Comparison of ENCODE assay signal across 8 mouse cellular contexts in genomic region chr7:140060936-140061831, GRCm38 (mm10). TPM values are rescaled to one million over a fixed set of nuclear protein-coding genes. Genes with fewer than 3 reads are reported as not detected.
DNase-seq lines count a peak whose midpoint lies in the region; ATAC-seq lines count a peak whose summit lies in the region.
"Had no signal": no experiment of that assay in that cellular context is flagged by ENCODE, and none has a peak within 500 bp of the region (broad histone marks: within the 10 kb centered on the region; RNA-seq: fewer than 3 reads in every experiment).

No protein-coding gene starts in this region.

- peaks cover 49% of the 10 kb centered on the region for H3K27me3 ChIP-seq in forebrain, embryonic 11.5 days (ENCODE audit: control insufficient read depth, insufficient read depth, low read length)
- H3K27me3 ChIP-seq in midbrain, embryonic 12.5 days, result peaks cover 95% of the 10 kb centered on the region

- peak overlapping the region; percentile 61 for H3K4me2 ChIP-seq in forebrain, embryonic 11.5 days (ENCODE audit: low read depth, low read length, severe bottlenecking)
- peak overlapping the region; percentile 57 for H3K4me2 ChIP-seq in midbrain, embryonic 12.5 days (replicated peaks)

- ATAC-seq in forebrain, embryonic 11.5 days (replicated peaks; ENCODE audit: low FRiP score), result peak; percentile 65
- ATAC-seq in midbrain, embryonic 12.5 days (ENCODE audit: low FRiP score, low read depth), result peak; percentile 64

- peak overlapping the region; percentile 76 for H3K27ac ChIP-seq in forebrain, embryonic 11.5 days (ENCODE audit: low read depth, low read length)
- peak overlapping the region; percentile 60 for H3K27ac ChIP-seq in midbrain, embryonic 12.5 days (replicated peaks)

- DNase-seq in urinary bladder, adult 18-20 months (ENCODE audit: low spot score in 2 of 2), result peak; percentile 57 to 63
- no peak for DNase-seq in urinary bladder, postnatal 10 days (ENCODE audit: low spot score)
- peak; percentile 93 for DNase-seq in forebrain, embryonic 11.5 days (ENCODE audit: low spot score)
- DNase-seq in kidney, postnatal 4 days, result peak; percentile 52 to 70
- DNase-seq in layer of hippocampus, adult 18-20 months (ENCODE audit: low spot score in 2 of 2), result no peak
- no peak for DNase-seq in right cerebral cortex, adult 18-20 months

- H3K9me3 ChIP-seq in forebrain, embryonic 11.5 days (ENCODE audit: control insufficient read depth, low read length), result no peaks in the 10 kb centered on the region
- no peaks in the 10 kb centered on the region for H3K9me3 ChIP-seq in midbrain, embryonic 12.5 days

- WGBS in forebrain, embryonic 11.5 days, result under 1% methylated on average over 46 of the region's 47 CpGs
- under 1% methylated on average over 45 of the region's 47 CpGs for WGBS in midbrain, embryonic 12.5 days

- peak overlapping the region; percentile 25 for H3K4me3 ChIP-seq in forebrain, embryonic 11.5 days (ENCODE audit: low read depth, low read length)
- H3K4me3 ChIP-seq in midbrain, embryonic 12.5 days, result peak overlapping the region; percentile 29

- H3K36me3 ChIP-seq in forebrain, embryonic 11.5 days (ENCODE audit: control insufficient read depth, insufficient read depth, low read length), result no peaks in the 10 kb centered on the region
- H3K36me3 ChIP-seq in midbrain, embryonic 12.5 days, result no peaks in the 10 kb centered on the region

- H3K9ac ChIP-seq in forebrain, embryonic 11.5 days (ENCODE audit: low read length), result peak overlapping the region; percentile 51; the same call in 1 of the 2 replicates
- peak overlapping the region; percentile 26; the same call in 1 of the 2 replicates for H3K9ac ChIP-seq in midbrain, embryonic 12.5 days (replicated peaks)

- H3K4me1 ChIP-seq in forebrain, embryonic 11.5 days (replicated peaks; ENCODE audit: control insufficient read depth, insufficient read depth, low read length), result peaks cover 23% of the 10 kb centered on the region
- H3K4me1 ChIP-seq in midbrain, embryonic 12.5 days, result peaks cover 60% of the 10 kb centered on the region

RNA-seq across cellular contexts. Expression of gene Msx3, which starts 12.3 kb away (rescaled TPM):
- 2.4 and 2.6 TPM in 2 replicates for polyA plus RNA-seq in forebrain, embryonic 11.5 days (2014; fragmentation: Nextera tagmentation; extraction: Ambion mirVana)
- 2.5 and 6.9 TPM in 2 replicates for polyA plus RNA-seq in midbrain, embryonic 12.5 days (2016; fragmentation: Nextera tagmentation; extraction: Ambion mirVana)
- total RNA-seq in layer of hippocampus, adult 18-20 months (2021), result under 1 TPM in 1 of 2 experiments, not detected in 1; 0.15 TPM
- total RNA-seq: neutrophil, adult 5-6 weeks had no signal

RNA-seq across cellular contexts. Expression of gene Caly, which starts 21.2 kb away (rescaled TPM):
- 7.2 and 7.9 TPM in 2 replicates for polyA plus RNA-seq in forebrain, embryonic 11.5 days (2014; fragmentation: Nextera tagmentation; extraction: Ambion mirVana)
- polyA plus RNA-seq in midbrain, embryonic 12.5 days (2016; fragmentation: Nextera tagmentation; extraction: Ambion mirVana), result 21.4 and 22.3 TPM in 2 replicates
- 100 to 1,000 TPM; 269 to 293 TPM for total RNA-seq in layer of hippocampus, adult 18-20 months (2021)
- total RNA-seq: neutrophil, adult 5-6 weeks had no signal

RNA-seq across cellular contexts. Expression of gene Tubgcp2, which starts 24.7 kb away (rescaled TPM):
- 75.6 and 78.0 TPM in 2 replicates for polyA plus RNA-seq in forebrain, embryonic 11.5 days (2014; fragmentation: Nextera tagmentation; extraction: Ambion mirVana)
- polyA plus RNA-seq in midbrain, embryonic 12.5 days (2016; fragmentation: Nextera tagmentation; extraction: Ambion mirVana), result 70.6 and 72.7 TPM in 2 replicates
- total RNA-seq in layer of hippocampus, adult 18-20 months (2021), result 10 to 100 TPM; 34.1 to 35.4 TPM

RNA-seq across cellular contexts. Expression of gene Zfp511, which starts 25.0 kb away (rescaled TPM):
- 42.6 and 48.2 TPM in 2 replicates for polyA plus RNA-seq in forebrain, embryonic 11.5 days (2014; fragmentation: Nextera tagmentation; extraction: Ambion mirVana)
- polyA plus RNA-seq in midbrain, embryonic 12.5 days (2016; fragmentation: Nextera tagmentation; extraction: Ambion mirVana), result 41.9 and 45.2 TPM in 2 replicates
- total RNA-seq in layer of hippocampus, adult 18-20 months (2021), result 10 to 100 TPM; 23.8 to 24.2 TPM

RNA-seq across cellular contexts. Expression of gene Prap1, which starts 32.0 kb away (rescaled TPM):
- polyA plus RNA-seq in forebrain, embryonic 11.5 days (2014; fragmentation: Nextera tagmentation; extraction: Ambion mirVana), result not detected in 2 replicates
- polyA plus RNA-seq in midbrain, embryonic 12.5 days (2016; fragmentation: Nextera tagmentation; extraction: Ambion mirVana), result not detected in 2 replicates
- total RNA-seq in layer of hippocampus, adult 18-20 months (2021), result not detected
- total RNA-seq: neutrophil, adult 5-6 weeks had no signal

Comparison
In these comparisons a context has a peak if more than half of its experiments do, and no peak if none do; other contexts are left out.
1. DNase-seq: peak in urinary bladder, adult 18-20 months (2 of 2), forebrain, embryonic 11.5 days (single experiment) and kidney, postnatal 4 days (2 of 2); none in urinary bladder, postnatal 10 days (single experiment), layer of hippocampus, adult 18-20 months (0 of 2) and right cerebral cortex, adult 18-20 months (single experiment).